Mouse (Mus musculus) kidney, postnatal 14 days (tissue): Measurements from ENCODE around the gene Nrip1.

Source experiments
- DNase-seq: peaks from one replicate; pipeline ENCODE4 v3.0.0; 2022; ENCODE audit warnings: mixed read lengths

Gene Nrip1

DNA sequence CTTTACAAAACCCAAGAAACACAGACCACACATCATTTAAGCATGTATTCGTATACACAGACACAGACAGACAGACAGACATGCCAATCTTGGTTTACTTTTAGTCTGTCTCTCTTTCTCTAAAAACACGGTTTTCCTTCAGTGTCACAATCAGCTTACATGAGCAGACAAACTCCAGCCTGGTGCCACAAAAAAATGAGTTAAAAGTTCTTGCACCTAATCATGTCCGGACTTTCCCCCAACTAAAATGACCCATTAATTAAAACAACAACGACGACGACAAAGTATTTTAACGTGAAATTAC, 2.1 kb downstream of the Nrip1 start:
- no peak for DNase-seq

DNA sequence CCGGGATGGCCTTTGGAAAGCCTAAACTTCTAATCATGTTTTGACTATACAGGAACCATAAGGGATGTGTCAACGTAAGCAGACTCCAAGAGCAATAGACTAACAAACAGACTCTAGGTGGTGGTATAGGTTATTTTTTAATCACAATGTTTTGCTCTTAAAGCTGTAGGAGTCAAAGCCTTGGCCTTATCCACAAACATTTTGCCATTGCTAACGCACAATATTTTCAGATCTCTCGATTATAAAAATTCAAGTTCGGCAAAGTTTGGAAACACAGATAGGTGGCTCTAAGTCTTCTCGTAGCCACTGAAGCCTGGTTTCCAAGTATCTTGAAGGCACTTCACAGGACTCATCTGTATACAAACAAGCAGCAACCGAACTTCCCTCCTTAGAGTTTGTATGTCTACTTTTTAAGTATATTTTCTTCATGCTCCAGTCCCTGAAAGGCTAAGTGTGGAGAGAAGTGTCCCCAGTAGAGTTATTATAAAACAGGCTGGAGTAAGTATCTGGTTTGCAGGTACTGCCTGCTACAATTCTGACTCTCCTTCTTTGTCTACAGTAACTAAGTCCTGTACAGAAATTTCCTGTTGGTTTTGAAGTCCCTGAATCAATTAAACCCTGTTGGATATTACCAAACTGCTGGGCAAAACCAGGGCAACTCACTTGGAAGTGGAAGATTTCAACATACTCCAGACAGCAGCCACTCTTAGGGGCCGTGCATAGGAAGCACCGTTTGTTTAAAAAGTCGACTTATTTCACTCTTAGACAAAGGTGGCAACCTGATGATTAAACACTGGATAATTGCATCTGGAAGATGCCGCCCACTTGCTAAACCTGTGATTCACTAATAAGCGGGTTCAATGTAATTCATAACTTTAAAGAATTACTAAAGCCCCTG, 2.7 kb downstream of the Nrip1 start:
- DNase-seq = no peak

DNA sequence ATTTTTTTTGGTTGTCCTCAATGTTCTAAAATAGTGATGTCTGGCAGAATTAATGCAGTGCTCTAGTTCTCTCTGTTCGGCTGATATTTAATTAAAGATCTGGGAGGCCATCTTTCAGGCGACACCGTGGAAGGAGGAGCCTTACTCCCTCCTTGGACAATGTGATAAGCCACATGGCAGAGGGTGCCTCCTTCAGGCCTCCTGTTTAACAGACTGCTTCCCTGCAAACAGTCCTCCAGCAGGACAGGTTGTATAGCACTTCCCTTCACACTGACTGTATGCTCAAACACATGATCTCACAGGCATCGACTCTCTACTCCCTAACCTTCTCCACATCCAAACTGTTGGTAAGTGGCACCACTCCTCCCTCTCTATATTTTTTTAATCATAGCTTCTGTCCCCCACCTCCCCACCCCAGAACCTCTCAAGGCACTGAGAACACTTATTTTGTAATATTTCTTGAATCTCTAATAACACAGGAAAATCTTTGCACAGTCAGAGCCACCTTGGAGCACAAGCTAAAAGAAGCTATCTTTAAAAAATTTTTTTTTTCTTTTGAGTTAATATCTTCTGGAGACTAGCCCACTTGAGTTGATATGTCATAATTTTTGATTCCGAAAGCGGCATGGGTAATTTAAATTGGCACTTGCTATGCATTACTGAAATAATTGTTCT, 3.4 kb downstream of the Nrip1 start:
- peak; percentile 44 for DNase-seq

DNA sequence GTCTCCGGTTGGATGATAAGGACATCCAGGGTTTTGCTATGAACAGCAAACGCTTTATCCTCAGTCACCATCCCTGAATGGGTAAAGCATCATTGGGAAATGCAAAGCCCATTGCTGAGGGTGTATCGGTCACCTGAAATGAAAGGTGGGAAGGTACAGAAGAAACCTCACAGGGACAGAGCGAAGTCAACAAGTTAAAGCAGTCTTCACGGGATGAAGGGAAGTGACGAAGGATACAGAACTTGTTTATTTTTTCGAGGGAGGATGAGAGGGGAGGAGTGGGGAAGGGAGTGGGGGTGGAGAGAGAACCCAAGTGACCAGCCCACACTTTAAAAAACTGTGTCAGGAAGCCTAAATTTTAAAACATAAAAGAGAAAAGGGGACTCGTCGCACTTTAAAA, 4.4 kb downstream of the Nrip1 start:
- DNase-seq = no peak

DNA sequence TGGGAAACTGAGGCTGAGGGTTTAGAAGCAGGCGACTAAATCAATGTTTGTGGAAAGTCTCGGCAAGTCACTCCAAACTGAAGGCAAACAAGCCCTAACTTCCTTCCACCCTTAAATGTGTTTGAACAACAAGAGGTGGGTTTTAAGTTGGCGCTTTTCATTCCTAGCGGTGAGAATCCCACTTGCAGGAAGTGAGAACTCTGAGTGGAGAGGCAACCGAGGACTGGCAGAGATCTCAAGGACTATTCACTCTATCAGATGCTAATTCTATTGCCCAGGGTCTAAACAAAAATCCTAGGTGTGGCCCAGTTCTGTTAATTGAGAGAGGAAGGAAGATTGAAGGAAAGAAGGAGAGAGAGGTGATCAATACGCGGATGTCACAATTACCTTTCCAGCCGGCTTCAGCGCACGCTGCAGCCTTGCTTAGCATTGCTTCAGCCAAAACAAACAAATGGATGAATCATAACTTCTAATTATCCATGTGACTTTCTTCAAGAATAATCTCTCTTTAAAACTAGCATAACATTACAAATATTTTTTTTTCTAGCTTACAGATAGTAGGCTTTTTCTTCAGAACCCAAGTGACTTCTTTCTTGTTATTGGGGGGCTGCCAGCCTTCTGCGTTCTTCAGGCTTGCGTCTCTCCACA, 6.2 kb downstream of the Nrip1 start:
- DNase-seq = no peak

DNA sequence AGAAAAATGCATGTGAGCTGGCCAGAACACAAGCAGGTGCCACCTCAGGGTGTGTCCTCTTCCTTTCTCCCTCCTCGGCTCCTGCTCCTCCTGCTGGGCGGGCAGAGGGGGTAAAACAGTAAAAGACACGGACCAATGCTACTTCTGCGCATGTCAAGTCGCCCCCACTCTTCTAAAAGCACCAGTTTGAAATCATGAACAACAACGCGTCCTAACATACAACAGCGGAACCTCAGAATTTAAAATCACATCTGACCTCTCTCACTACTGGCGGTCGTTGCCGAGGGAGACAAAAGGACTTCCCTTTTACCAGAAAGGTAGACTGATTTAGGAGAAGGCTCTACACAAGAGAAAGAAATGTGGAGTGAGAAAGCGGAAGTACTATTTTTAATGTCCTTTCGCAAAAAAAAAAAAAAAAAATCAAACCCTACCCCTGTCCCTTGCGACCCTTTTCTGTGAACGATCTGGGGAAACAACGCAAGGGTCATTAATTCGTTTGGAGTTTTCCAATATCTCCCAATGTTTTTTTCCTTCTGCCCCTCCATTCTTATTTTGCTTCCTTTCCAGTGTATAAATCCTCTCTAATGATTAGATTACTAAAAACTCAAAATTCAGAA, 7.7 kb downstream of the Nrip1 start:
- no peak for DNase-seq

DNA sequence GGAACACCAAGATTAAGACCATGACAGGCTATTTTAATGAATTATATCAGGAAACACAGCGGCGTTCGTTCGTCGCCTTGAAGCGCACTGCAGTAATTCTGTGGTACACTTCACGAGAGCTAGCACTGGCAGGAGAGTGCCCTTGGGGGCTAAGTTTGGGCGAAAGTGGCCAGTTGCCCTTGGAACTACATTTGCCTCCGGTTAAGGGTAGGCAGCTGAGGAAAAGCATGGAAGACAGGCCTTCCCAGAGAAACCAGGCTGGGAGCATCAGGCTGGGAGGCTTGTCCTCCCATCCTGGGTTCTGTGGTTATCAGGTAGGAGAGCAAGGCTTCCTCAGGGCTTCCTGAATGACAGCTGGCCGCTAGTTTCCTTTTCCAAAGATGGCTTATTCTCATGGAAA, 8.4 kb downstream of the Nrip1 start:
- DNase-seq = no peak

DNA sequence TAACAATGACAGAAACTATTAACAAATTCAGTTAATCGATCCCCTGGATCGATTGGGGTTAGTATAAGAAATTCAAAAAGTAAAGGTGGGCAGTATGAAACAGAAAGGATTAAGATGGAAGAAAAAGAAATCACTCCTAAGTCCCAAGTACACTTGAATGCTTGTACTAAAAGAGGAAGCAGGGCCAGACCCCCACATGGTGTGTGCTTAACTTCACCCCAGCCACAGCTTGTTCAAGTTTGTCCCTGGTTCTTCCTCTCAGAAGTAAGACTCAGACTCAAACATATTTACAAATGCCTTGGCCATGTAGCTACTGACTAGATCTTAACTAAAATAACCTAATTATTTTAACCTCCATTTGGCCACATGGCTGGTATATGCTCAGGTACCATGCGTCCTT, 10.0 kb downstream of the Nrip1 start:
- no peak for DNase-seq

DNA sequence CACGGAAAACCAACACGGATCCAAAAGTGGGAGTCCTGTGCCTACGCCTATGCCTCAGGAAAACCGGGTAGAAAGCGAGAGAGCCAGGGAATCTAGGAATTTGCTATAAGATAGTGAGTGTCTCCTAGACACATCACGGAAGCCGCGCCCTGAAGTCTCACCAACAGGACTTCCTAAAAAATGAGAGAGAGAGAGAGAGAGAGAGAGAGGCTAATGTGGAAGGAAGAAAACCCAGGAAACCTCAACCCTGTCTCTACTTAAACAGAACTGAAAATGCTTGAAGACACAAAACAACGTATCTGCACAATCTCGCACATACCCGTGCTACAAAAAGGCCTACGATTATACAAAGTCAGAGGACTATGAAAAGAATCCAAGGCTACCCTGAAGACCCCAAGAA, 10.6 kb downstream of the Nrip1 start:
- DNase-seq = no peak

DNA sequence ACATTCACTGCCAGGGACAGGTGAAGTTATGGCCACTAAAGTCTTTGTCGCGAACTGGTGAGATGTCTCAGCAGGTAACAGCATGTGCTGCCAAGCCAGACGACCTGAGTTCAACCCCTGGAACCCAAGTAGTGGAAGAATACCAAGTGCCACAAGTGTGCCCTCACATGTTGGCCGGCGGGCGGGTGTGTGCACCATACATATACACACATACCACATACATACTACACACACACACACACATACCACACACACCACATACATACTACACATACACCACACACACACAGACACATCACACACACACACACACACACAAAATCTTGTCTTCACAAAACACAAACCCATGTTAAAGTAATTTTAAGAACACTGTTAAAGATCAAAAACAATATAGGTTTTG, 13.2 kb downstream of the Nrip1 start:
- no peak for DNase-seq

DNA sequence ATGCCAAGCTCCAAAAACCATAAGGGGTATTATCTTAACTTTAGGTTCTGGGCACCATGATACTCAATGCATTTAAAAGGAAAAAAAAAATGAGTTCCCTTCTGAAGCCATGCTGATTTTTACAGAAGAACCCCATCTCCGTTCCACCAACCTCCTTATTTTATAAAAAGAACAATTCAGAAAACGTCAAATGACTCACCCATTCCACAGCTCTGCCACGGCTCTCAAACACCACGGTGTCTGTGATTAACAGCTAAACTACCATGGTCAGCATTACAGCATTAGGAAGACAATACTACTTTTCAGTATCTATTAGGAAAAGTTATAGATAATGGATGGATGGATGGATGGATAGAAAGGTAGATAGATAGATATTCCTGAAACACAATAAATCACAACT, 14.9 kb downstream of the Nrip1 start:
- DNase-seq = no peak

DNA sequence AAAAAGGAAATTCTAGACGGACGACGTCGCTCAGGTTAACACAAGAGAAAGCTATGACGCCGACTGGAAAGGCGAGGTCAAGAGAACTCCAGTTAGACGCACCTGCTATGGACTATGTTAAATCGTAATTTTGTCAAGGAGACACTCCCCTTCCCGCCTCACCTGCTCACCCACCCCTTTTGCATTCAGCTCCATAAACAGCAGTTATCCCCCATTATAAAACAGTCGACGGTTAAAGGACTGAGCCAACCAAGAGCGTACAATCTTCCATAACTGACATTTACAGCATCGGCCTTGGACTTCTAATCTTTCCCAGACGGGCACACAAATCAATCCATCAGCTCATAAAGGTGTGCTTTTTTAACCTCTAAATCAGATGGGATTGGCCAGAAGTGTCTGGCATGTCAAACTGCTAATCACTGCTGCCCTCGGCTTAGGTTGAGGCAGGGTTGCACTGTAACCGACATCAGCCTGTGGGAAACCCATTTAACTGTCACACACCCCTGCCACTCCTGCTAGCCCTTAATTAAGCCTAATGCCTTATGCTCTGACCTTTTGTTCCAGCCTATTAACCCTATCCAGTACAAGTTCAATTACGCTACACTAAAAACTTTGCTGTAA, 15.4 kb downstream of the Nrip1 start:
- no peak for DNase-seq

DNA sequence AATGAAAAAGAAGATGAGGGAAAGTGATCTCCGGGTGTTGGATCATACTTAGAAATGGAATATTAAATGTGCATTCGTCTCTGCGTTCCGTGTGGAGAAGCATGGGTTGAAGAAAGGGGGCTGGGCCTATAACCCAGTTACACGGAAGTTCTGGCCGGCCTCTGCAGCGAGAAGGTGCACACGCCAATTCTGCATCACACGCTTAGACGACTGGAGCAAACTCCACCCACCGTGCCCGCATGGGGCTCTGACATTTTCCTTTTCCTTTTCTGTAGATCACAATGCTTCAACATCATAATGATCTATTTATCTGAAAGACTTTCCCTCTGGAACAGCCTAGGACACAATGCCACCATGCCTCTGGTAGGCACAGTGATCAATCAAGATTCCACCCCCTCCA, 16.5 kb downstream of the Nrip1 start:
- no peak for DNase-seq

DNA sequence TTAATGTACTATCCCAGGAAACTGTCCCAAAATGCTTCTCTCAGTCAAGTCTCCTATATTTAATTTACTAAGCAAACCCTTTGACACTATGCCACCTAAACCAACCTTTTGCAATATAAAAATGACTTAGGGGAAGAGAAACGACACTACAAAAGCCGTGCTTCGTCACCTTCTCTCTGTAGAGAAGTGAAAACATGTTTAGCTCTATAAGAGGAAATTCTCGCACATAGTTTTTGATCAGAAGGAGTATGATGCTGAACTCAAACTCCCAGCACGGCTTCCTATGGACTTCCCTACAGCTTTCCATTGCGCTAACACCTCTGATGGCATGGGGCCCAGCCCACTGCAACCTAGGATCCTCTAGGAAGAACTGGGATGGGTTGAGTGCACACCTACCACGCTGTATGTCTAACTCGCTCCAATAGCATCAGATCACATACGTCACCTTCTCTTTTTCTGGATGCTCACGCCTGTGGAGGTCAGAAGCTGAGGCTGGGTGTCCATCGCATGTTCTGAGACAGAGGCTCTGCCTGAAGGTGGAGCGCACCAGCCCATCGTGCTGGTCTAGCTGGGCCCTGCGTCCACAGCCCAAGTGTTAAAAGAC, 17.6 kb downstream of the Nrip1 start:
- no peak for DNase-seq

DNA sequence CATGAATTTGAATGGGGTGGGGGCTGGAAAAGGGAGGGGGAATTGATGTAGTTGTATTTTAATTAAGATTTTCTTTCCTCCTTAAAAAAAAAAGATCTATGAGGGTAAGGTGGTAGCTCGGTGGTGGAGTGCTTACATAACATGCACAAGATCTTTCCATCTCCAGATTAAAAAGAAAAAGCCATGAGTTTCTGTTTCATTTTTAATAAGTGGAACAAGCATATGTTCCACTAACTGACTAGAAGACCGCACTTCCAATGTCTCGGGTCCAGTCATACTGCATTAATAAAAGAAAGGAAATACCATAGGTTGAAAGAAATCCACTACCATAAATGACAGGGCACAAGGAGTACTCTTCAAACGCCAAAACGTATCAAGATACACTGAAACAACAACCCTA, 18.4 kb downstream of the Nrip1 start:
- no peak for DNase-seq

DNA sequence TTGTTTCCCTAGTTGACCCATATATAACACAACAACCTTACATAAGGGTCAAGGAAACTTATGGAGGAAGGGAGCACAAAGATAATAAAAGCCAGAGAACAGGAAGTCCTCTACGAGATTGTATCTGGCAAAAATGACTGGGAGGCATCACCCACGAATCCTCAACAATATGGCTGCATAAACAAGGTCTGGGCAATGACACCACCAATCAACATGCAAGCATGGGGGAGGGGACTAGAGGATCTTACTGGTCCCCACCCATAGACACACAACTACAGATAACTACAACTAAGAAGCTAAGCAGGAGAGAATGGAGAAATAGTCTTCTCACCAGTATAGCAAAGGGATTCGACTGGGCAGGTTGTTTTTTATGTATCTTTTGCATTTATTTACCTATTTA, 18.8 kb downstream of the Nrip1 start:
- no peak for DNase-seq

DNA sequence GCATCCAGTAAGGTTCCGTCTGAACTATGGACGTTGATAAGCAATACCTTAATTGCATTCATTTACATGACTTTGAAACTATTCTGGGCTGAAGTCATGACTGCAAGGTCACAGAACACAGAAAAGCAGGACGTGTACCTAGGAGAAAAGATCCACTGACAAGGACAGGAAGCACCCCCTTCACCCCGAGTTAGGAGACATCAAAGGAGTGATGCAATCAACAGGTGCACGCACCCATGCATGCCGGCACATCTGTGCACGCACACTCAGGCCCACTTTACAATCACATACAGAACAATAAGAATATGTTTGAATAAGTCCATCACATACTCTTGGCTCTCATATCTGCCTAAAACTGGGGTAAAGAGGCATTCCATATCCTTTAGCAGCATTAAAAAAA, 19.3 kb downstream of the Nrip1 start:
- DNase-seq = no peak

DNA sequence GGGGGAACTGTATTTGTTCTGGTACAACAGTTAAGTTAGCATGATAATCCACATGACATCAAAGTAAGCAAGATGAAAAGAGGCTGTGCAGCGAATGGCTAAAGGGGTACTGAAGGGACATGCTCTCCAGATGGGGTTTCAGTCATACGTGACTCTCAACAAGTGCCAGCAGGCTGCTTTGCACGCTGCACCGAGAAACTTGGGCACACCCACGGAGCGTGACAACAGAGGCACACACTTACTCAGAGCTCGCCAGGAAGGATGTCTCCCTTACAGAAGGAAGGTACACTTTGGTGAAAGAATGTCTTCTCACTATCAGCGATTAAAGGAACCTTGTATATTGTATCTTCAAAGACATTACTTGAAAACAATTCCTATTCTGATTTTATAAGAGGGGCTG, 22.7 kb downstream of the Nrip1 start:
- DNase-seq = no peak

DNA sequence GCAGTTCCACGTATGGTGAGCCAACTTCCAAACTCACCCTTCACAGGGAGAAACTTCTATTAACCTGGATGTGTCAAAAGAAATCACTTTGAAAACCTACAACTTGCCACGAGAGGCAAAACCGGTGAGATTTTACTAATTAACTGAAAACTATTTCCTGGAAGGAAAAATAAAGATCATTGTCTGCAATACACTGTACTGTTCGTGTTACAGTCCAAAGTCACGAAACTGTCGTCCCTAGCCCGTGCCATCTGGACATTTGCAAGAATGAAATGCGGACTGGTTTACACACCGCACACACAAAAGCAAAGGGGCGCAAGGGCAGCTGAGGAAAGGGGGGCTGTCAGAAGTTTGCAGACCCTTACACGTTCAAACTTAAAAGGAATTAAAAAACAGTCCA, 24.6 kb downstream of the Nrip1 start:
- no peak for DNase-seq

DNA sequence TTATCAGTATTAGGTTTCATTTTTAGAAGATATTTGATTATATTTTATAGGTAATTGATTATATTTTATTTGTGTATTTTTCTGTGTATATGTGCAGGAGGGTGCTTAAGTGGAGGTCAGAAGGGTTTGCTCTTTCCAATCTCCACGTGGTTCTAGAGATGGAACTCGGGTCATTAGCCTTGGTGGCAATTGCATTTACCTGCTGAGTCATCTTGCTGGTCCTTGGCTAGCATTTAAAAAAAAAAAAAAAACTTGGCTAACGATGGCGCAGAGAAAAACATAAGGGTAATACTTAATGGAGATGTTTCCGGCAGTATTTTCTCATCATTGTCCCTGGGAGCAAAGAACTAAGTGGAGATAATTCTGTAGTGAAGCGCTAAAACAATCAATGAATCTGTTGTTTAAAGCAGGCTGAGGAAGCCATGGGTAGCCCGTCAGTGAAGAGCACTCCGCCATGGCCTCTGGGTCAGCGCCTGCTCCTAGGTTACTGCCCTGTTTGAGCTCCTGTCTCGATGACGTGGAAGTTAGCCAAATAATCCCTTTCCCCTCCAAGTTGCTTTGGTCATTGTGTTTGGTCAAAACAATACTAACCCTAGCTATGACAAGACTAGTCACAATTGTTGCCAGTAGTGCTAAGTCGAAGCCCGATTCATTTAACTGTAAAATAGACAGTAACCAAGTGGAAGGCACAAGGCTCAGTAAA, 25.8 kb downstream of the Nrip1 start:
- DNase-seq = no peak

DNA sequence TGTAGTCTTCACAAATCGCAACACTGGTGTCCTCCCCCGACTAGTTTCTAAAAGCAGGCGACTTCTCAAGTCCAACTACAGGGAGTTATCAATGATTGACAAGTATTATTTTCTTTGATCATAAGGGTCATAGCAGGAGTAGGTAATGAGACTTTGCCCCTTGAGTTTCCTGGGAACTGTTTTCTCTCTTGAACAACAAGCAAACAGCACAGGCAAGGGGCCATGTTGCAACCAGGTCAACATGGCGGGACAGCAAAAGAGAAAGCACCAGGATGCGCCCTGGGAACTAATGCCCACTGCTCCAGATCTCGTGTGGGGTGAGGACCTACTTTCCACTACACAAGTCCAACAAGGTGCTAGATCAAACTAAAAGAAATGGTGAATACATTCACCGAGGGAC, 27.3 kb downstream of the Nrip1 start:
- DNase-seq = no peak

DNA sequence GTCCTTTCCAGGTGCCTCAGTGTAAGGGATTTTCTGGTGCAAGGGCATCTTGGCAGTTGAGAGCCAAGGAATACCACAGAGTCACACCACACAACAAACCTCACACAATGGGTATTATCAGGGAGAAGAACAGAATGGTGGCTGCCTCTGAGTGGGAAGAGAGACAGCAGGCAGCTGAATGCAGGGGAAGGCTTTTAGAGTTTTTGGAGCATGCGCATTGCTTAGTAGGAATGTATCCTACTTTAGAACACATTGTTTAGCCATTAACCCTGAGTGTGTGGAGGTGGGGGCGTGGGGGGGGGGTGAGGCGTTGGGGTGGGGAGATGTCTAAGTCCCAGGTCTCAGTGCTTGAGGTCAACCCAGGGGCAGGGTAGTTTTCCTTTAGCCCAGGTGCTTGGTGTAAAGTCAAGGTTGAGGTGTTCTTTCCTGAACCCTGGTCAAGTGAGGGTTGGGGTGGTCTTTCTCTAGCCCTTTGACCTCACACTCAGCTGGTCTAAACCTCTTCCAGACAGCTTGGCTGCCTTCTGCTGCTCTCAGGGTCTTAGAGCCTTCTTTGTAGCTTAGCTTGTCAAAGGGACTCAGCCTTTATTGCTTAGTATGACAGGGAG, 28.8 kb downstream of the Nrip1 start:
- no peak for DNase-seq
